Mouse (Mus musculus) liver, postnatal 0 days (tissue): ENCODE measurements at regions not wholly inside any gene's neighbourhood (a gene's known extent, or its start where the extent isn't known, plus 50 kb on each side); places are given as distances from the start of the nearest gene placed in this dataset.

Source experiments
- ATAC-seq: fragments of 200-750 bp; cut with Nextera tagmentation; 2 replicates; pipeline ENCODE4 v1.8.0; 2017; ENCODE audit warnings: mild to moderate bottlenecking, moderate library complexity
- DNase-seq: peaks from one replicate; pipeline ENCODE4 v3.0.0-alpha.2; 2016
- H3K27ac ChIP-seq: fragments of 300-500 bp; sonication (generic); 2 replicates; pipeline ENCODE4 v1.5.1; 2014; ENCODE audit warnings: antibody characterized with exemption, moderate library complexity, mild to moderate bottlenecking, low read depth
- H3K27me3 ChIP-seq: fragments of 300-500 bp; sonication (generic); 2 replicates; pipeline ENCODE4 v1.6.1; 2014; ENCODE audit warnings: low read length, control low read depth, mixed read lengths; ENCODE audit not compliant: insufficient read depth
- H3K36me3 ChIP-seq: fragments of 300-500 bp; sonication (generic); replicated peaks from 2 replicates; pipeline ENCODE4 v1.6.1; 2014; ENCODE audit warnings: mild to moderate bottlenecking, control low read depth, low read length, moderate library complexity, mixed read lengths; ENCODE audit not compliant: insufficient read depth
- H3K4me1 ChIP-seq: fragments of 300-500 bp; sonication (generic); 2 replicates; pipeline ENCODE4 v1.6.1; 2014; ENCODE audit warnings: antibody characterized with exemption, mild to moderate bottlenecking, control low read depth; ENCODE audit not compliant: insufficient read depth
- H3K4me2 ChIP-seq: fragments of 300-500 bp; sonication (generic); 2 replicates; pipeline ENCODE4 v1.6.1; 2014; ENCODE audit warnings: low read depth, mild to moderate bottlenecking, low read length, moderate library complexity, mixed read lengths
- H3K4me3 ChIP-seq: fragments of 300-500 bp; sonication (generic); 2 replicates; pipeline ENCODE4 v1.5.1; 2014; ENCODE audit warnings: low read depth, low read length
- H3K9ac ChIP-seq: fragments of 300-500 bp; sonication (generic); replicated peaks from 2 replicates; pipeline ENCODE4 v1.6.1; 2014; ENCODE audit warnings: mild to moderate bottlenecking, moderate library complexity
- H3K9me3 ChIP-seq: fragments of 300-500 bp; sonication (generic); 2 replicates; pipeline ENCODE4 v1.6.1; 2016; ENCODE audit warnings: mild to moderate bottlenecking, control low read depth, low read length, mixed read lengths
- CTCF ChIP-seq: sonication (generic); IDR thresholded peaks from 2 replicates; pipeline ENCODE4 v1.5.1; 2016; ENCODE audit warnings: antibody characterized with exemption, low read depth
- EP300 ChIP-seq: IDR thresholded peaks from 2 replicates; pipeline ENCODE4 v1.6.1; 2016; ENCODE audit warnings: antibody characterized with exemption, low read depth, mild to moderate bottlenecking
- WGBS: fragments of 180-500 bp; shearing (Covaris S2); extraction: QIAGEN DNeasy Blood & Tissue Kit; methylation state at CpG from one replicate; pipeline ENCODE4 v1.1.7; 2014; ENCODE audit not compliant: insufficient replicate concordance; 5-methylcytosine and 5-hydroxymethylcytosine counted together

DNA sequence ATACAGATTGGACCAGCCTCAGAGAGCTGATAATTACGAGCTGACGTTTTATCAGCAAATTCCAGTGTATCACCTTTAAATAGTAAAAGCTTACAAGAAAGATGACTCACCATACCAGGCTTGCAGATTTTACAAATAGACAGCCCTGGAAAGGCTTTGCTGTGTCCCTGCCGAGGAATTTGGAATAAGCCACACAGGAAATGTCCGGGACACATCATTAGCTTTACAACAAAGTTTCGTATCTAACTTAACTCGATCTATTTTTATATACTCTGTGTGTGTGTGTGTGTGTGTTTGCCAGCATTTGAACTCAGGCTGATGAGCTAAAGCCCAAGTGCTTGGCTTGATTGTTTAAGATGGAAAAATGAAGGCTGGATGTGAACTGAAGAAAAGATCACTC is 69.8 kb upstream of the Plekha5 start:
- WGBS = 46% methylated on average over 6 of the region's 6 CpGs
- Histone ChIP-seq H3K4me1 (no peaks in the 10 kb centered on the region), H3K9me3 (no peaks in the 10 kb centered on the region), H3K36me3 (no peaks in the 10 kb centered on the region), H3K27ac (no peak overlapping the region), H3K27me3 (no peaks in the 10 kb centered on the region), H3K4me3 (no peak overlapping the region), H3K9ac (no peak overlapping the region), H3K4me2 (no peak overlapping the region)
- ATAC-seq (no peak), DNase-seq (no peak)
- TF ChIP-seq CTCF = no peak
- no peak for TF ChIP-seq EP300

DNA sequence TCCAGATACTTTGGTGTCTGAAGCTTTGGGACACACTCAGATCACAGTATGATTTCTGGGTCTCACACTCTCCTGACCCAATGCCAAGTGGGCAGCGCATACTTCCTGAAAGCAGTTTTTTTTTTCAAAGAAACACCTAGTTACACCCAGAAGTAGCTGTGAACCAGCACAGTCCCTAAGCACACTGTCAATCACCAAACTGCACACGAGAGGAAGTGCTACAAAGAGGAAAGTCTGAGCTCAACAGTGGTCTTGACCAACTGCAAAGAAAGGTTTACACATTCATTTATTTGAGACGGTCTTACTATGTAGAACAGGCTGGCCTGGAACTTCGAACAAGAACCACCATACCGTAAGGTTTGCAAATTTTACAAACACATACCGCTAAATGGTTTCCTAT is 70.2 kb upstream of the Plekha5 start:
- Histone ChIP-seq H3K27me3 (no peaks in the 10 kb centered on the region), H3K4me3 (no peak overlapping the region), H3K4me1 (no peaks in the 10 kb centered on the region), H3K36me3 (no peaks in the 10 kb centered on the region), H3K9me3 (no peaks in the 10 kb centered on the region), H3K4me2 (no peak overlapping the region), H3K27ac (no peak overlapping the region), H3K9ac (no peak overlapping the region)
- DNase-seq (no peak), ATAC-seq (no peak)
- TF ChIP-seq EP300 (no peak), CTCF (no peak)
- 48% methylated on average over 6 of the region's 6 CpGs for WGBS

DNA sequence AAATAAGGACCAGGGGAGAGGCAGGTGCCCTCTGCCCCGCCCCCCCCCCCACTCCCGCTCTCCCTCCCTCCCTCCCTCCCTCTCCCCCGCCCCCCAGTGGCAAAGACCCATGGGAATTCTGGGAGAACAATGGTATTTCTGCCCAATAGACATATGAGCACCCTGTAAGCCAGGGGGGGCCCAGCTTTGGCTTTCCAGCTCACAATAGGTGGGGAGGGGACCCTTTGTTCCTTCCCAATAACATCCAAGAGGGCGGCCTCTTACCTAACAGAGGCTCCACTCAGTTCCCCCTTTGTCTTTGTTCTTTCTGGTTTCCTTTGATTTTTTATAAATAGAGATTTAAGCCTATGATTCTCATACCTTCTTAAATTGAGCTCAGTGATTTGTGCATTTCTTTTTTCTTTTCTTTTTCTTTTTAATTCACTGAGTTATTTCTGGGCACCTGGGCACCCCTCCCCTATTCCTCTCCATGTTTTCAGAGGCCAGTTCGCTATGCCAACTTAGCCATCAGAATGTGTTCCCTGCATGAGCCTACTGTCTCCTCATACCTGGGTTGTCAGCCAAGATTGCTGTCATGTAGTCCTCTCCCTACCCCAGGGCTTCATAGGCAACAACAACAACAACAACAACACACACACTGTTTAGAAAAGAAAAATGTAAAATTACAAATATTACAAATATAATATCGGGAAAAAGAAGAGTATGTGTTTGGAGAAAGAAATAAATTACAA is 72.3 kb upstream of the Plekha5 start:
- Histone ChIP-seq H3K9ac (no peak overlapping the region), H3K4me1 (no peaks in the 10 kb centered on the region), H3K4me3 (no peak overlapping the region), H3K9me3 (no peaks in the 10 kb centered on the region), H3K27ac (no peak overlapping the region), H3K4me2 (no peak overlapping the region), H3K27me3 (no peaks in the 10 kb centered on the region), H3K36me3 (no peaks in the 10 kb centered on the region)
- ATAC-seq = no peak
- 70% methylated on average over 4 of the region's 6 CpGs for WGBS
- TF ChIP-seq CTCF (no peak), EP300 (no peak)
- DNase-seq = no peak

DNA sequence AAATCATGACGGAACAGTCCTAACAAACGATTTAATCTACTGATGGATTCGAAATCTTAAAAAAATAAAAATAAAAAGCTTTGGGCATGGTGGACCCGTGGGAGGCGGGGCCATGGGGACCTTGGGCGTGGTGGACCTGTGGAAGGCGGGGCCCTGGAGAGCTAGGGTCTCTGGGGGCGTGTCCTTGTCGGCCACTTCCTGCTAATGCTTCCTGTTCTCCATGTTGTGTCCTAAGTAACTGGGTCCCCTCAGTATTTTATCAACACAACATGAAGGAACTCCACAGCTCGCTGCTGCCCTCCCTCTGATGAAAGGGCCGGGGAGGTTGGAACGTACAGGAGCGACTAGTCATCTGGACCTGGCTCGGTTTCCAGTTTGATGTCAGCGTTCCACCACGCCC is 75.3 kb upstream of the Plekha5 start:
- H3K4me3 ChIP-seq = no peak overlapping the region
- no peaks in the 10 kb centered on the region for H3K27me3 ChIP-seq
- ATAC-seq (no peak), DNase-seq (no peak)
- no peak overlapping the region for H3K27ac ChIP-seq
- H3K36me3 ChIP-seq = no peaks in the 10 kb centered on the region
- WGBS = 76% methylated on average over 16 of the region's 16 CpGs
- TF ChIP-seq EP300 (no peak), CTCF (no peak)
- no peak overlapping the region for H3K4me2 ChIP-seq
- no peaks in the 10 kb centered on the region for H3K4me1 ChIP-seq
- no peak overlapping the region for H3K9ac ChIP-seq
- H3K9me3 ChIP-seq = no peaks in the 10 kb centered on the region

- ATAC-seq = no peak
- Histone ChIP-seq H3K4me1 (no peaks in the 10 kb centered on the region), H3K27me3 (no peaks in the 10 kb centered on the region), H3K4me3 (no peak overlapping the region), H3K9me3 (no peaks in the 10 kb centered on the region), H3K36me3 (no peaks in the 10 kb centered on the region), H3K9ac (no peak overlapping the region), H3K4me2 (no peak overlapping the region), H3K27ac (no peak overlapping the region)
- no peak for DNase-seq
- no peak for TF ChIP-seq EP300
- TF ChIP-seq CTCF = no peak
- 60% methylated on average over 6 of the region's 6 CpGs for WGBS
These were observed 76.9 kb upstream of the Plekha5 start for GRCm38 (mm10) chr6:140346929-140347328.

GRCm38 (mm10) chr6:140343638-140344037 is 80.2 kb upstream of the Plekha5 start:
- 67% methylated on average over 11 of the region's 11 CpGs for WGBS
- Histone ChIP-seq H3K4me3 (no peak overlapping the region), H3K36me3 (no peaks in the 10 kb centered on the region), H3K27me3 (no peaks in the 10 kb centered on the region), H3K9ac (no peak overlapping the region), H3K27ac (no peak overlapping the region), H3K4me1 (0 out of 2 replicates have a peak, but pooled peaks cover 3% of the 10 kb centered on the region), H3K4me2 (no peak overlapping the region), H3K9me3 (no peaks in the 10 kb centered on the region)
- ATAC-seq (no peak), DNase-seq (no peak)
- TF ChIP-seq CTCF (no peak), EP300 (no peak)
